Mouse (Mus musculus) MEL-GATA-1-ER (cell line): ENCODE results near the gene Thada.

Experiments used
- DNase-seq: peaks from one replicate; pipeline ENCODE4 v3.0.0-alpha.2; 2012; ENCODE audit warnings: low read depth; ENCODE audit errors: extremely low read depth

The Thada gene

DNA sequence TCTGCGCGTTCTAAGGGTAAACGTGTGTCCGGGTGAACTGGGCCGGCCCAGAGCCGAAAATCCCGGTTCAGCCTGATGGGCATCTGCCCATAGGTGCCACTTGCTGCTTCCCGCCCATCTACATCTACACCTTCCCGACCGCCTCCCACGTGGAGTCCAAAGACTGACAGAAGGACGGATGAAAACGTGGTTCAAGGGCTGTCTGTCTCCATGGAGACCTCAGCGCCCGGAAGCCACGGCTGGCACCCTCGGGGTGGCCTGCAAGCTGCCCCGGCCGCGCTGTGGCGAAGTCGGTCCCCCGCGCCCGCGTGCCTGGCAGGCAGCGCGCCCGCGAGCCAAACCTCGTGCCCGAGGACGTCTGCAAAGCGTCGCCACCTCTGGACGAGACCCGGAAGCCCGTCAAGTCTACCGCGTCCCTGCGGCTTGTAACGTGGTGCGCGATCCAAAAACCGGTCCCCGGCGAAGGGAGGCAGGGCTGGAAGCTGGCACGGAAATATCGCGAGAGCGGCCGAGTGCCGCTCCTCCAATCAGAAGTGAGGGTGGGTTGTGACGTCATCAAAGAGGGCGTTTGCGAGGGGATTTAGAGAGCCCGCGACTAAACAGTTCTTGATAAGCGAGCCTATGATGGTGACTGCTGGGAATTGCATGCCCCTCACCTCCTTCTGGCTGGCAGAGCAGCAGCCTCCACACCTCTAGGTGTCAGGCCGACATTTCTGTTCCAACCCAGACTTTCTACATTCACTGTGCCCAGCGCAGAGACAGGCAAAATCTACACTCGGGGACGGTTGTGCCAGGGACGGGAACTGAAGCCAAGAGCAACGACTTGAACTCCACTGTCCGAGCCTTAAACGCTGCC, at the start of gene Thada:
Thada (minus strand) TSS at position 453 of the 856 bp plus-strand sequence.
- peak; percentile 94 for DNase-seq

DNA sequence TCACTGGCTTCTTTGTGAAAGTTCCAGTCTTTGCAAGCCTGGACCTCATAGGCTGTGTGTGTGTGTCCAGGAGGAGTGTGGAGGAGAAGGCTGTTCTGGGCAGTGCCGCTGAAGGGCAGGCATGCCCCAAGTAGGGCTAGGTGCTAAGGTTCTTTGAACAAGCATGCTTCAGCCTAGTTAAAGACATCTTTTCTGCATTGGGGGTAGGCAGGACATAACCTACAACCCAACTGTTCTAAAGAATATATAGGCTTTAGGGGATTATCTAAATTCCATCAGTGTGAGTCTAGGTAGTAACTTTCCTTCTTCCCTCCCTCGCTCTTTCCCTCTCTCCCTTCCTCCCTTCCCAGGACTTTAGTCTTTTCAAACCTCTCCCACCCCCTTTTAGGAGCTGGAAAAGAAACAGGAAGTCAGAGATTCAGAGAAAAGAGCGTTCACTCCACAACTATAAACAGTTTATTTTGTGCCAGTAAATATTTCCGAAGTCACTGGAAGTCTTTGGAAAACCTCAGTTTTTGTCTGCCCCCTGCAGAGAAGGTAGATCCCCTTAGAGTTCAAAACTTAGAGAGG, 46.6 kb upstream of the Thada start:
- DNase-seq = no peak

DNA sequence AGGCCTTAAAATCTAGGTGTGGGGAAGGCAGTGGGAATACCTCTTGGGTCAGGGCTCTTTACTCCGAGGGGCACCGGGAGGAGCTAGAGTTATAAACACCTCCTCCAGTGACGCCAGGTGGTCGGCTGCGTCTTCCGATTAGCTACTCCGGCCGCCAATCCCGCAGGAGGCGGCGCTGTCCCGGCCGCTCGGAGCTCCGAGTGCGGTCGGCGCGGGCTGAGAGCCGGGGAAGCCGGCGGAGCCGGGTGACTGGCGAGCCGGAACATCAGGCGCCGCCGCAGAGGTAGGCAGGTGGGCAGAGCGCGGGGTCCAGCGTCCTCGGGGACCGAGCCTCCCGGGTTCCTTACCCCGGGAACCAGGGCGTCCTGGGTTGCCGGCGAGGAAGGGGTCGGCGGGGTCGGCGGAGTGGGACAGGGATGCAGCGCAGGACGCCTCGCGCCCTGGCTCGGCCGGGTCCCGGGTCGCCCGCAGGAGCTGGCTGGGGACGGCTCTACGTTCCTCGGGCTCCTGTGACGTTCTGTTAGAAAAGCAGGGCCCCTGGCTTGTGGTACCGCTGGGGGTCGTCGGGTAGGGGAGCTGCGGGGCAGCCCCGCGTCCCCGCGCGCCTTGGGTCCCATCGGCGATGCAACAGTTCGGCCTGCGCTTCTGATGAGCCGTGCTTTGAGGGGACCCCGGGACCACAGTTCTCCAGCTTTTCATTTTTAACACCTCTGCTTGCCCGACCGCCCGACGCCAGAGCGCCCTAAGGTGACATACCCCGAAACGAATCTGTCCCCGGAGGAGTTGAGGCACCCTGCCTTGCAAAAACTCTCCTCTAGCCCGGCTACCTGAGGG, 45.9 kb upstream of the Thada start, which contains the start of gene Plekhh2:
Plekhh2 (plus strand) TSS at position 214 of the 834 bp plus-strand sequence.
- no peak for DNase-seq

DNA sequence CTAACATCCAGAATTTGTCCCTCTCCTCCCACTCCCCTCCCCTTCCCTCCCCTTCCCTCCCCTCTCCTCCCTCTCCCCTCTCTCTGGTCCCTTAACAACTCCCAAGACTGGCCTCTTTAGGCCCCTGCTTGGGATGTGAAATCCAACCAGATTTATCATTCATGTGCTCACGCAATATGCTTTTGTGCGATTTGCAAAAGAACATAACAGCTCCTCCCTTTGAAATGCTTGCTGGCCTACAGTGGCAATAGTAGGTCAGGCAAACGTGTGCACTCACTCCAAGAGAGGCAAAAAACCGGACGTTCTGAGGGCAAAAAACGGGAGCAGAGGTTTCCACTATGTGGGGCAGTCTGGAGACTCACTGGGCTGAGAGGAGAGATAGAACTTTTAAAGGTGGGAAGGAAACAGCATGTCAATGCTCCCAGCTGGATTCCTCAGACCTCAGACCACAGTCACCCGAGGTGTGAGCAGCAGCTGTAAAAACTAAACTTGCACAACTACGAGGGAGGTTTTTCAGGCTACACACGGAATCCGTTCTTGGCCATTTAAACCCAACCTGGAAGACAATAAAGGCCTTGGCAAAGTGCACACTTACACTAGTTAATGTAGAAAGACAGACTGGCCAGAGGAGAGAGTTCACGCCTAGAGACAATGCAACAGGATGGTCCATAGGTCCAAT, 45.1 kb upstream of the Thada start:
- DNase-seq = no peak

DNA sequence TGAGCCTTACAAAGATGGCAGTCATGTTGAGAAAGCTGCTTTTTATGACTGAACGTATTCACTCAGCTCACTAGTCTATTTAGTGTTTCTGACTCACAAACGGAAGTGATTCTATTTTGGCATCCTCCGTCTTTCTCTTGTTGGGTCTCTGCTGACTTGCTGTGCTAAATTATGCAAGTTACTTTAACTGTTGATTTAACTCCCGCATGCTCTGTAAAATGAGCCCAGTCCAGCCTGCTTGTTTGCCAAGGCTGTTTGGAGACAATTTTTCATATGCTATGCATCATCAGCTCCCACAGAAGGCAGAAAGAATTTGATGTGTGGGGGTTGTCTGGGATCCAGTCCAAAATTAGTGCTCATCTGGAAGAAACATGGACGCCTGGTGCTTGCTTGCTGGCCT, 44.4 kb upstream of the Thada start:
- DNase-seq = no peak

DNA sequence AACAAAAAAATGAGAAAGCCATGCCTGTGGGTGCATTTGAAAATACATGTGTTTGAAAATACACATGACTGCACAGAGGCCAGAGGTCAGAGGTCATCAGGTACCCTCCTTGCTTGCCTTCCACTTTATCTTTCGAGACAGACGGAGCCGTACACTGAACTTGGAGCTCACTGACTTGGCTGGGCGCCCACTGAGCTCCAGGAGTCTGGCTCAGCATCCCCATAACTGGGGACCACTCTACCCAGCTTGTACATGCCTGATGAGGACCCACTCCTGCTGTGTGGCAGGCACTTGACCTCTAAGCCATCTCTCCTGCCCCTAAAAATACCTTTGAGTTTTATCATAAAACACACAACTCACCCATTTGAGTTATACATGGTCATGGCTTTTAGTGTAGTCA, 43.2 kb upstream of the Thada start:
- no peak for DNase-seq

DNA sequence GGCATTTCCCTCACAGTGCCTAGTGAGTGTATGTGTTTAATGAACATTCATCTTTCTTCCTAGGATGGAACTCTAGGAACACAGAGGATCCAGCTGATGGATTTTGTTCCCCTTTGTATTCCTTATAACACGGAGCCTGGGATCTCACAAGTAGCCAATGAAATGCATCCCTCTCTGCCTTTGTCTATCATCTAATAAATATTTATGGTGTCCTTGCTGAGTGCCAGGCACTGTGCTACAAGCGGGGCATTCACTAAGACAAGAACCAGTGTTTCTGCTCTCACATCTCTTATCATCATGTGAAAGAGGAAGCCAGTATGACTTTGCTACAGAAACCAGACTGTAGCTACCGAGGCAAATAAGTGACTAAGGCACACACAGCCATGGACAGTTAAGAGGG, 42.7 kb upstream of the Thada start:
- DNase-seq = peak; percentile 6

DNA sequence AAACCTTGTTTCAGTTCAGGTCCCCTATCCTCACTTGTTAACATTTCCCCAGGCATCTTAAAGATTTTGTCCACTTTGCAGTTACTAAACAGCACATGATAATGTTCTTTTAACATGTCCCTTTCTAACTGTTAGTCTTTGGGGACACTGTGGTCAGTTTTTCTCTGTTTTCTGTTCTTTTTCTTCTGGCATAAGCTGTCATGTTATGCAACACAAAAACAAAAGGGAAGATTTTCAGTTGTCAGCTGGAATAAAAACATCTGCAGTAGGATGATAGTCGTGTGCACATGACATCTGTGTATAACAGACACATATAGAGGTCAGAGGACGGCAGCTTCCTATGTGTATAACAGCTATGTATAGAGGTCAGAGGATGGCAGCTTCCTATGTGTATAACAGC, 39.9 kb upstream of the Thada start:
- no peak for DNase-seq

DNA sequence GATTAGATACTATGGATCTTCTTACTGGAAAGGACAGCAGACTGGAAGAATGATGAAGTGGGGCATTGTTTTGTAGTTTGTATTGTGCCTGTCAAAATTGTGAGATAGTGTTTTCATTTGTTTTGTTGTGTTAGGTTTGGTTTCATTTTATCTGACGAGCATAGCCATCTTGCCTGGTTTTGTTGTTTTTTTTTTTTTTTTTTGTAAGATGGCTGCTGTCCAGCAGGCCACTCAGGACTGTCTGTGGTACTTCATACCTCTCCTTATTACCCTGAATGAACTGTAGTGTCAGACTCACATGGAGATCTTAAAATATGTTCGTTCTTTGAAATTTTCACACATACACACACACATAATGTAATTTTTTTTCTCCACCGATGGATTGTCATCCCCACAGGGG, 36.3 kb upstream of the Thada start:
- DNase-seq = no peak

DNA sequence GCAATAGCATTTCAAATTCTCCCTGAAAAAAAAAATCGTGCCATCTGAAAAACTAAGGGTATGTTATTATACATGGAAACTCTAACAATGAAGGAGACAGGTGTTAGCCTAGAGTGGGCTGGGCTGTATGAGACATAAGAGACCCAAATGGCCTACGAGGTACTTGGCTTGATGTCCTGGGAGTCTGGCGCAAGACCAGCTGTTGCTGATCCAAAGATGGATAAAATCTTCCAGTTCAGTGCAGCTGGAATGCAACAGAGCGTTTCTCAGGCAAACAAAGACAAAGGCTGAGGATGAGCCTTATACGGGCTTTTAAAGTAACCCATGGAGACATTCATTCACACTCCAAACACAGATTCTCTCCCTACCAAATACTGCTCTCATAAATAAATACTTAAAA, 32.6 kb upstream of the Thada start:
- DNase-seq = no peak

DNA sequence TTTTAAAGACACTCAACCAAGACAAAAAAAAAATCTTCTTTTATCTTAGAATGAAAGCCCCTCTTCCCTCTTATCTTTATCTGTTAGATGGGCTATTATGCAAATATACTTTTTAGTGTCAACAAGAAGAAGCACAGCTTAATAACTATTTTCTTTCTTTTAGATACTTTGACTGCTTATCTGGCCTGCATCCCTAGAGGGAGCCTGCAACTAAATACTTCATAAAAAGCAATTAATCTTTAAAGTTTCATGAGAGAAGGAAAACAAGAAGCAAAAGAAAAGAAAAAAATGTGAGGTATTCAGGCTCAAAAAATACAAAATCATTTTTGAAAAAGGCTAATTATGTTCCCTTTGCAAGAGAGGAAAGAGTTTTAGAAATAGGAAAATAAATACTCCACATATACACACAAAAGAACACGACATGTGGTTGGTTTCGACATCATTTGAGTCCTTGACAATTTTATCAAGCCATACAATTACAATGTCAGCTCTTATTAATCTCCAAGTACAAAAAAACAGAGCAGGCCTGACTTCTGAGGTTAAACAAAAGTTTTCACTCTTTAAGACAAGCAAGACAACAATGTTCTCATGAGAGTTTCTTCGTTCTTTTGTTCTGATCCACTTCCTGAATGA, 32.1 kb upstream of the Thada start:
- DNase-seq = no peak

DNA sequence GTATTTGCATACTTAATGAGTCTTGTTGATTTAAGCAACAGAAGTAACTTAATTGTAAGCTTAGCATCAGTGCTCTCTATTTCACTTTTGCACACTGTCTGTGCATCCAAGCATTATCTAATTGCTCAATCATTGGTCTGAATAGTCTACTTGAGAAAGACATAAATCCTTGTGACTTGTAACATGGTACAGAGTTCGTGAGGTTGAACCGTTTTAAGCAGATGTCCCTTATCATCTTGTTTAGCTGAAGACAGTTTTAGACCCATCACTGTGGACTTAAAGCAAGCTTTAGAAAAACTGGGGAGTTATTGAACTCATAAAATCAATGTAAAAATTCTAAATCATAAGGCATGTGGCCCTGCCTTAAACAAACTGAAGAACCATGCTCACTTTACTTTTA, 31.6 kb upstream of the Thada start:
- DNase-seq = no peak

DNA sequence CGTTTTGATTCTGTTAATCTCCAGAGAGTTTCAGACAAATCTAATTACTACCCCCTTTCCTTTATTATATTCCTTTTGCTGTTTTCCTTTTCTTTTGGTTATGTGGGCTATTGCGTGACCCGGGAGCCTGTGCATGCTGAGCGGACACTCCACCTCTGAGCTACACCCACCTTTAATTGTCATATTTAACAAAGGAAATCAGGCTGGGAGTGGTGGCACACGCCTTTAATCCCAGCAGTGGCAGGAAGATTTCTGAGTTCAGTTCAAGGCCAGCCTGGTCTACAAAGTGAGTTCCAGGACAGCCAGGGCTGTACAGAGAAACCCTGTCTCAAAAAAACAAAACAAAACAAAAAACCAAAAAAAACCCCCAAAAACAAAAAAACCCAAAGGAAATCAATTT, 31.0 kb upstream of the Thada start:
- no peak for DNase-seq

DNA sequence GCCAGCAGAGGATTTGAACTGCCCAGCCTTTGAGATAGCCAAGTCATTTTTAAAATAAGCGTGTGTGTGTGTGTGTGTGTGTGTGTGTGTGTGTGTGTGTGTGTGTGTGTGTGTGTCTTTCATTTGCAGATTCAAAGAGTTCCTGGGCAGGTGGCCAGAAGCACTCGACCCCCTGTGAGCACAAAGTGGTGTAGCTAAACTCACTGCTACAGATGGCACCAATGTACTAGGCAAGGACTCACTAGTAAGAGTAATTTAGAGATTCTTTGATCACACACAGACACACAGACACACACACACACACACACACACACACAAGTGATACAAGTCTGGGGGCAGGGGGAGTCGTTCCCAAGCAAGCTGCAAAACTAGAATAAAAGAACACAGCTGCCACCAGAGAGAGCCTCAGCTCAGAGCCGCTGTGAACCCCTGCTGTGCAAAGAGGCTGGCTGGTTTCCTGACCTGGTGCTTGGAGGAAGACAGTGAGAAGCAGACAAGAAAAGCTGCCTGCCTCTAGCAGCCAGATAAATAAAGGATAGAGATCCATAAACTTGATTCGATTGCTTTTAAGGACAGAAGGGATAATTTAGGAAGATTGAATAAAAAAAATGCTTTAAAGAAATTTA, 26.4 kb upstream of the Thada start:
- no peak for DNase-seq

DNA sequence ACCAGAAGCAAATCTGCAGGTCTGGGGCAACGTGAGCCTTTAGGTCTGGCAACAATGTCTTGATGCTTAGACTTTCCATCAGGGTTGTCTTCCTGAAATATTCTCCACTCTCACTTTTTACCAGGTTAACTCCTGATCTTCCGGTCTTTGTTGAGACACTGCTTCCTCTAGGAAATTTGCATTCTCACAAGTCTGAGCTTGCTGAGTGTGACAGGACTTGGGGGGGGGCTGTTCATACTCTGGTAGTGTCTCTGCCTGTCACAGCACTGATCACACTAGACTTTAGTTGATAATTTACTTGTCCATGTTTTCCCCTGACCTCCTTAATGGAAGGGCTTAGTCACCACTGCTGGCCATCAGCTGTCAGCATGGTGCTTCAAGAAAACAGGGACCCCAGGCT, 21.4 kb upstream of the Thada start:
- no peak for DNase-seq

DNA sequence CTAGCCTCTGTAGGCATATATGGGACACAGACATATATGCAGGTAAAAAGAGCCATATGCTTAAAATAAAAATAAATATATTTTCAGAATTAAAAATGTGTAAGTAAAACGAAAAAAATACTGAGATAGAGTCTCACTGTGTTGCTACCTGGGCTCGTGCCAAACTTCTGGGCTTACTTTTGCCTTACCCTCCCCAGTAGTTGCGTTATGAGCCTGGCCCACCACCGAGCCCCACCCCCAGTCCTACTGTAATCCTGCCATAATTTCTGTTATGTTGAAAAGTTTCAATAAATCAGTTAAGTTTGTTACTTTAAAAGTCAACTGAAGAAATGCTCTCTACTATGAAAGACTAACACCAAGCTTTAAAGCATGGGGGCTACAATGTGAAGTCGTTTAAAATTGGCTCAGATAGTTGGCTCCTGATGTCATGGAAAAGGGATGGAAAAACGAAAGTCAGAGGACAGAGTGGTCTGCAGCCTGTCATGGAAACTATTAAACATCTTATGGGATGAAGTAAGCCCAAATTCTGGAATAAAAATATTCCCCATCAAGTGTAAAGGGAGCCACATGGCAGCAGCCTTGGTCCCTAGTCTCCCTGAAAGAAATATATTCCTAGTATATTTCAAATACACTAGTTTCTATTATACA, 17.8 kb upstream of the Thada start:
- no peak for DNase-seq

DNA sequence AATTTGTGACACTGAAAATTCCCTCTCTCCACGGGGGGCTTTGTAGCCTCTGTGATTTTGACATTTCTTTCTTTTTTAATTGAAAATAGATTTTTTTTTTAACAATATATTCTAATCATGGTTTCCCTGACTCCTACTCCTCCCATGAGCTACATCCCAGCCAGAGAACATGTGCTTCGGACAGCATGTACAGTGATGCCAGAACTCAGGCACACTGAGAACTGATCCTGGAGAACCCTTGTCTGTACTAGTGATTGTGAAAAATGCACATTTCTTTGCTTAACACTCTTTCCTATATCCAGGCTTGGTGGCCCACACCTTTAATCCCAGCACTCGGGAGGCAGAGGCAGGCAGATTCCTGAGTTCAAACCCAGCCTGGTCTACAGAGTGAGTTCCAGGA, 16.8 kb upstream of the Thada start:
- DNase-seq = no peak

DNA sequence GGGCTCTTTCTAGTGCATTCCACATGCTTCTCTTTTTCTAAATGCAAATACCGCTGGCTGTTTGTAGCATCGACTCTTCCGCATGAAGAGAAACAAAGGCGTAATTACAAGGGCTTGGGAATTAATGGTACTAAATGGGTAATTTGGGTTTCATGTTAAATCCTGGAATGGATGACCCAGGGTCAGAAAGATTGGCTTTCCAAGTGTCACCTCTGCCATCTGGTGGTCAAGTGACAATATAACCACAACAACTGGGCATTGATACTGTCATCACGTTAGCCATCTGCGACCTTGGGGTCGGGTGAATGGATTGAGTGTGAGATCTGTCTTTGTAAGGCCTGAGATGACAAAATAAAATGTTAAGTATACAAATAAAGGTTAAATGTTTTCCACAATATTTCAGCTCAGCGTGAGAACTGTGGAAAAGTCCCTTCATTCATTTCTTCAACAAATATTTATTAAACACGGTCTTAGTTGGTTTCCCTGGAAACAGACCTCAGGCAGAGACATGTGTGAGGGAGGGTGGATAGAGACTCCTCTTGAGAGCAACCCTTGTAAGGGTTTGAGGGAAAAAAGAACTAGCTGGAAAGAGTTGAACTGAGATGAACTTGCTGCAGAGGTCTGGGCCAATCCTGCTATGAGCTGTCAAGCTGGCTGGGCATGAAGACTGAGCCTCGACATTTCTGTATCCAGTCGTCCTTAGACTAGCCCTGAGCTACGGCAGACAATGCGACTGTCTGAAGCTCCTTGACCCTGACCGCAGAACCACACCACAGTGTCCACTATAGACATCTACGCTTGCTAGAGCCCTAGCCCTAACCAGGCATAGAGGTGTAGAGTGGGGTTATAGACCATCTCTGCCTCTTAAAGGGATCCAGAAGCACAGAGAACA, 14.7 kb upstream of the Thada start:
- peak; percentile 7 for DNase-seq

DNA sequence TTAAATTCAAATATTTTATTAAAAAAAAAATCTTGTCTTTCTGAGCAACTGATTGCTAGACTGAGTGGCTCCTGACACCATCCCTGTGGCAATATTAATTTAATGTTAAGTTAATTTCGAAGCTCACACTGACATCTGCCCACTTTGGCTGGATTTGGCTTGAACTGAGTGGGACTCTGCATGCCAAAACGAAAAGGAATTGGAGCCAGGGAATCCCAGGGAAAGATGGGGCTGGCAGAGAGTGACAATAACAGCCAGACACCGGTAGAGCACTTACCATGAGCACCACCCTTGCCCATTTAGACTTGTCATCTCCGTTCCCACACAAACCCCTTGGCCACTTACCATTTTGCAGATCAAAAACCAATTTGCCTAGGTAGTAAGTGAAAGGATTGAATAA, 12.3 kb upstream of the Thada start:
- DNase-seq = no peak
